Comparison of ENCODE assay signal across 11 mouse cellular contexts in the genomic region with DNA sequence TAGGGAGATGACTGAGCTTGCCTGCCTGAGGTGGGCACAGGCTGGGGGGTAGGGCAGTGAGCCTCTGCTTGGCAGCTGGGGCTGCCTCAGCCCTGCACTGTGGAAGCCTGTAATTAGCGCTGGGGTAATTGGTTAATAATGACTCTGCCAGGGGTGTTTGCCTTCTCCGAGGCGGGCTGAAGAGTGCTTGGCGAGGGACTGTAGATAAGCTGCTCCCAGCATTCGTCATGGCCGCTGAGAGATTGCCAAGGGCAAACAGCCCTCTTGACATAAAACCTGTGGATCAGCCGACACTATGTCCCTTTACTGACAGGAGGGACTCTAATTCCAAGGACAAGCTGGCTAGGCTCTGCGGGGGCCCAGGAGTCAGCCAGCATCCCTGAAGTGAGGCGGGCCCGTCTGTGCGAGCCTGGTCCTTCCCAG. TPM values are rescaled to one million over a fixed set of nuclear protein-coding genes. Genes with fewer than 3 reads are reported as not detected.
DNase-seq lines count a peak whose midpoint lies in the region; ATAC-seq lines count a peak whose summit lies in the region.
"Had no signal": no experiment of that assay in that cellular context is flagged by ENCODE, and none has a peak within 500 bp of the region (broad histone marks: within the 10 kb centered on the region; RNA-seq: fewer than 3 reads in every experiment).

No protein-coding gene starts in this region.

- H3K27me3 ChIP-seq in heart, embryonic 11.5 days (ENCODE audit: control insufficient read depth, insufficient read depth, low read length) = peaks cover 66% of the 10 kb centered on the region
- H3K27me3 ChIP-seq in neural tube, embryonic 12.5 days (replicated peaks) = peaks cover 51% of the 10 kb centered on the region
- no peaks in the 10 kb centered on the region for H3K27me3 ChIP-seq in neural tube, embryonic 15.5 days (replicated peaks)

- no peak for ATAC-seq in heart, embryonic 11.5 days (replicated peaks; ENCODE audit: insufficient number of reproducible peaks, low FRiP score, low TSS enrichment)
- no peak for ATAC-seq in neural tube, embryonic 12.5 days (ENCODE audit: low FRiP score, low read depth)
- no peak for ATAC-seq in neural tube, embryonic 15.5 days (ENCODE audit: low FRiP score)
- no peak for ATAC-seq in frontal cortex, adult (ENCODE audit: low TSS enrichment)
- ATAC-seq: intestine, postnatal 0 days had no signal

- no peaks in the 10 kb centered on the region for H3K9me3 ChIP-seq in heart, embryonic 11.5 days (replicated peaks; ENCODE audit: control insufficient read depth, low read length)
- no peaks in the 10 kb centered on the region for H3K9me3 ChIP-seq in neural tube, embryonic 12.5 days
- H3K9me3 ChIP-seq in neural tube, embryonic 15.5 days (replicated peaks) = no peaks in the 10 kb centered on the region

- H3K36me3 ChIP-seq in heart, embryonic 11.5 days (ENCODE audit: control insufficient read depth, insufficient read depth, low read length) = peaks cover 5% of the 10 kb centered on the region; the same call in 1 of the 2 replicates
- peaks cover 77% of the 10 kb centered on the region for H3K36me3 ChIP-seq in neural tube, embryonic 12.5 days
- H3K36me3 ChIP-seq in neural tube, embryonic 15.5 days = peaks cover 69% of the 10 kb centered on the region

- H3K4me3 ChIP-seq in heart, embryonic 11.5 days (ENCODE audit: low read depth, low read length) = peak overlapping the region; percentile 14; the same call in 1 of the 2 replicates
- 0 out of 2 replicates have a peak overlapping the region, but pooled peaks have one; percentile 7 for H3K4me3 ChIP-seq in neural tube, embryonic 12.5 days
- H3K4me3 ChIP-seq in neural tube, embryonic 15.5 days (replicated peaks) = no peak overlapping the region

- WGBS in heart, embryonic 11.5 days (ENCODE audit: insufficient replicate concordance) = 17% methylated on average over 11 of the region's 11 CpGs
- 21% methylated on average over 11 of the region's 11 CpGs for WGBS in neural tube, embryonic 12.5 days
- 15% methylated on average over 11 of the region's 11 CpGs for WGBS in neural tube, embryonic 15.5 days

- intact Hi-C loops in left cerebral cortex, postnatal 25 days (cut with DNase I) = no loop called here

- no peak for DNase-seq in heart, adult 8-10 months (ENCODE audit: low spot score)
- DNase-seq in neural tube, embryonic 10.5 days (ENCODE audit: extremely low spot score, low spot score) = no peak
- DNase-seq in heart, postnatal 4 days = peak; percentile 63
- no peak for DNase-seq in left cerebral cortex, postnatal 25 days (ENCODE audit: low spot score in 2 of 2)
- DNase-seq: adrenal gland, adult 8-10 months had no signal

- peak overlapping the region; percentile 40 for H3K4me2 ChIP-seq in heart, embryonic 11.5 days
- no peak overlapping the region; the same call in 1 of the 2 replicates for H3K4me2 ChIP-seq in neural tube, embryonic 12.5 days (replicated peaks)
- no peak overlapping the region; the same call in 1 of the 2 replicates for H3K4me2 ChIP-seq in neural tube, embryonic 15.5 days

- no peak overlapping the region for H3K27ac ChIP-seq in heart, embryonic 11.5 days (ENCODE audit: low read depth, low read length)
- no peak overlapping the region for H3K27ac ChIP-seq in neural tube, embryonic 12.5 days
- 0 out of 2 replicates have a peak overlapping the region, but pooled peaks have one; percentile 3 for H3K27ac ChIP-seq in neural tube, embryonic 15.5 days (replicated peaks)

- peak overlapping the region; percentile 50; the same call in 1 of the 2 replicates for H3K9ac ChIP-seq in heart, embryonic 11.5 days (ENCODE audit: low read depth, low read length)
- H3K9ac ChIP-seq in neural tube, embryonic 12.5 days = 0 out of 2 replicates have a peak overlapping the region, but pooled peaks have one; percentile 29
- no peak overlapping the region for H3K9ac ChIP-seq in neural tube, embryonic 15.5 days (replicated peaks)

- H3K4me1 ChIP-seq in heart, embryonic 11.5 days (ENCODE audit: control insufficient read depth, insufficient read depth, low read length) = peaks cover 48% of the 10 kb centered on the region
- H3K4me1 ChIP-seq in neural tube, embryonic 12.5 days = peaks cover 52% of the 10 kb centered on the region
- H3K4me1 ChIP-seq in neural tube, embryonic 15.5 days = peaks cover 73% of the 10 kb centered on the region

RNA-seq across cellular contexts. Expression of gene 2310011J03Rik, which starts 4.0 kb away (rescaled TPM):
- 29.7 and 31.0 TPM in 2 replicates for polyA plus RNA-seq in heart, embryonic 11.5 days (2014; fragmentation: Nextera tagmentation; extraction: Ambion mirVana)
- total RNA-seq in heart, adult 8-10 months (2022) = 10 to 100 TPM; 14.3 to 19.8 (median 16.3) TPM
- 37.7 and 41.1 TPM in 2 replicates for polyA plus RNA-seq in neural tube, embryonic 12.5 days (2016; fragmentation: Nextera tagmentation; extraction: Ambion mirVana)
- total RNA-seq in heart, postnatal 4 days (2021) = 10 to 100 TPM; 16.9 TPM
- 26.9 and 36.6 TPM in 2 replicates for polyA plus RNA-seq in neural tube, embryonic 15.5 days (2015; fragmentation: Nextera tagmentation; extraction: Ambion mirVana)
- total RNA-seq in left cerebral cortex, postnatal 25 days (2021) = 10 to 100 TPM; 27.3 to 29.8 TPM

RNA-seq across cellular contexts. Expression of gene Pcsk4, which starts 12.9 kb away (rescaled TPM):
- 0.77 and 1.6 TPM in 2 replicates for polyA plus RNA-seq in heart, embryonic 11.5 days (2014; fragmentation: Nextera tagmentation; extraction: Ambion mirVana)
- total RNA-seq in heart, adult 8-10 months (2022) = 1 to 10 TPM; 1.7 to 3.1 (median 2.7) TPM
- 2.2 and 2.3 TPM in 2 replicates for polyA plus RNA-seq in neural tube, embryonic 12.5 days (2016; fragmentation: Nextera tagmentation; extraction: Ambion mirVana)
- 1 to 10 TPM; 1.3 to 2.0 TPM for total RNA-seq in heart, postnatal 4 days (2021)
- 5.6 and 8.2 TPM in 2 replicates for polyA plus RNA-seq in neural tube, embryonic 15.5 days (2015; fragmentation: Nextera tagmentation; extraction: Ambion mirVana)
- total RNA-seq in left cerebral cortex, postnatal 25 days (2021) = 1 to 10 TPM; 4.5 to 4.6 TPM
- total RNA-seq: neutrophil, adult 5-6 weeks had no signal

RNA-seq across cellular contexts. Expression of gene Reep6, which starts 13.4 kb away (rescaled TPM):
- polyA plus RNA-seq in heart, embryonic 11.5 days (2014; fragmentation: Nextera tagmentation; extraction: Ambion mirVana) = 4.9 and 7.3 TPM in 2 replicates
- 1 to 10 TPM; 3.1 to 7.6 (median 5.0) TPM for total RNA-seq in heart, adult 8-10 months (2022)
- polyA plus RNA-seq in neural tube, embryonic 12.5 days (2016; fragmentation: Nextera tagmentation; extraction: Ambion mirVana) = 3.4 and 3.6 TPM in 2 replicates
- 1 to 10 TPM; 1.6 to 1.8 TPM for total RNA-seq in heart, postnatal 4 days (2021)
- 4.3 and 7.3 TPM in 2 replicates for polyA plus RNA-seq in neural tube, embryonic 15.5 days (2015; fragmentation: Nextera tagmentation; extraction: Ambion mirVana)
- 10 to 100 TPM; 10.5 to 11.2 TPM for total RNA-seq in left cerebral cortex, postnatal 25 days (2021)
- total RNA-seq: neutrophil, adult 5-6 weeks had no signal

RNA-seq across cellular contexts. Expression of gene Apc2, which starts 20.6 kb away (rescaled TPM):
- 0.55 and 0.69 TPM in 2 replicates for polyA plus RNA-seq in heart, embryonic 11.5 days (2014; fragmentation: Nextera tagmentation; extraction: Ambion mirVana)
- total RNA-seq in heart, adult 8-10 months (2022) = 1 to 10 TPM; 2.2 to 3.1 (median 2.2) TPM
- 160 and 175 TPM in 2 replicates for polyA plus RNA-seq in neural tube, embryonic 12.5 days (2016; fragmentation: Nextera tagmentation; extraction: Ambion mirVana)
- 1 to 10 TPM; 6.0 to 6.2 TPM for total RNA-seq in heart, postnatal 4 days (2021)
- 122 and 144 TPM in 2 replicates for polyA plus RNA-seq in neural tube, embryonic 15.5 days (2015; fragmentation: Nextera tagmentation; extraction: Ambion mirVana)
- 100 to 1,000 TPM in 1 of 2 experiments, 10 to 100 TPM in 1; 93.4 to 103 TPM for total RNA-seq in left cerebral cortex, postnatal 25 days (2021)

RNA-seq across cellular contexts. Expression of gene Rps15, which starts 24.1 kb away (rescaled TPM):
- polyA plus RNA-seq in heart, embryonic 11.5 days (2014; fragmentation: Nextera tagmentation; extraction: Ambion mirVana) = 702 and 828 TPM in 2 replicates
- total RNA-seq in heart, adult 8-10 months (2022) = 100 to 1,000 TPM; 763 to 919 (median 846) TPM
- polyA plus RNA-seq in neural tube, embryonic 12.5 days (2016; fragmentation: Nextera tagmentation; extraction: Ambion mirVana) = 643 and 654 TPM in 2 replicates
- total RNA-seq in heart, postnatal 4 days (2021) = 1,000 to 10,000 TPM in 1 of 2 experiments, 100 to 1,000 TPM in 1; 949 to 1,003 TPM
- polyA plus RNA-seq in neural tube, embryonic 15.5 days (2015; fragmentation: Nextera tagmentation; extraction: Ambion mirVana) = 544 and 638 TPM in 2 replicates
- 100 to 1,000 TPM; 788 to 790 TPM for total RNA-seq in left cerebral cortex, postnatal 25 days (2021)
